Mouse (Mus musculus): ENCODE measurements around the gene Mcam.

- no peak for TF ChIP-seq POLR2A (IDR thresholded peaks at IDR 0.05; ENCODE audit: control insufficient read depth, extremely low read depth, insufficient read depth, low read length, poor library complexity)
- TF ChIP-seq CTCF (IDR thresholded peaks at IDR 0.05; ENCODE audit: borderline replicate concordance, control insufficient read depth, extremely low read depth, insufficient read depth, low read length, poor library complexity): no peak
Measured at GRCm38 (mm10) chr9:44105781-44106180, 28.5 kb upstream of the Mcam start.
